Comparison of ENCODE assay signal across 20 mouse cellular contexts in genomic region chr2:160778034-160778433, GRCm38 (mm10).
"Had no signal": no experiment of that assay in that cellular context is flagged by ENCODE, and none has a peak within 500 bp of the region (broad histone marks: within the 10 kb centered on the region; RNA-seq: fewer than 3 reads in every experiment).

No protein-coding gene starts in this region.

- H3K4me3 ChIP-seq: lung, embryonic 15.5 days; megakaryocyte, embryonic 14.5 days; midbrain, embryonic 13.5 days; midbrain, embryonic 15.5 days; neural tube, embryonic 13.5 days; neural tube, embryonic 15.5 days had no signal

- H3K4me1 ChIP-seq: lung, embryonic 15.5 days; megakaryocyte, embryonic 14.5 days; midbrain, embryonic 13.5 days; midbrain, embryonic 15.5 days; neural tube, embryonic 13.5 days; neural tube, embryonic 15.5 days had no signal

- H3K9ac ChIP-seq: lung, embryonic 15.5 days; midbrain, embryonic 13.5 days; midbrain, embryonic 15.5 days; neural tube, embryonic 13.5 days; neural tube, embryonic 15.5 days had no signal

- H3K36me3 ChIP-seq: lung, embryonic 15.5 days; midbrain, embryonic 15.5 days had no signal

- H3K9me3 ChIP-seq: lung, embryonic 15.5 days; midbrain, embryonic 13.5 days; midbrain, embryonic 15.5 days; neural tube, embryonic 13.5 days; neural tube, embryonic 15.5 days had no signal

- DNase-seq: lung, adult 2 months; lung, postnatal 14 days; lung, postnatal 36 days; retina, postnatal 1 day; right cerebral cortex, adult 18-20 months; right cerebral cortex, postnatal 25 days; right cerebral cortex, postnatal 4 days; spleen, adult 18-20 months; thymus, adult 18-20 months; thymus, postnatal 14 days; thymus, postnatal 36 days had no signal

- H3K27ac ChIP-seq: lung, embryonic 15.5 days; macrophage; midbrain, embryonic 13.5 days; midbrain, embryonic 15.5 days; neural tube, embryonic 13.5 days; neural tube, embryonic 15.5 days had no signal

- H3K27me3 ChIP-seq: lung, embryonic 15.5 days; midbrain, embryonic 13.5 days; midbrain, embryonic 15.5 days; neural tube, embryonic 13.5 days; neural tube, embryonic 15.5 days had no signal

- ATAC-seq: lung, postnatal 0 days; midbrain, embryonic 13.5 days; midbrain, embryonic 15.5 days had no signal

- H3K4me2 ChIP-seq: lung, embryonic 15.5 days; midbrain, embryonic 11.5 days; midbrain, embryonic 13.5 days; midbrain, embryonic 15.5 days; neural tube, embryonic 13.5 days; neural tube, embryonic 15.5 days had no signal
